Mouse (Mus musculus) urinary bladder, adult 2 months (tissue): ENCODE data around the gene Zcchc7. TPM values are rescaled to one million over a fixed set of nuclear protein-coding genes. Genes with fewer than 3 reads are reported as not detected.
"Not testable (repeated sequence)": the region's sequence is repeated elsewhere in the genome, so short reads cannot be mapped to it uniquely, and the experiment has no call there.

Experiments
- DNase-seq: peaks from one replicate; pipeline ENCODE4 v3.0.0; 2022; ENCODE audit warnings: low spot score
- polyA plus RNA-seq: library from polyadenylated mRNA; depleted of rRNA; stranded (reverse); fragments of >200 nt; gene quantifications from 2 replicates; pipeline ENCODE4 v1.2.3, GENCODE M21; 2012

Gene Zcchc7
- polyA plus RNA-seq, 1 experiment: 49.8 TPM

- DNase-seq: no peak
These were observed 155.2 kb downstream of the Zcchc7 start for GRCm38 (mm10) chr4:44910857-44911256.

- no peak for DNase-seq
These were observed 161.7 kb downstream of the Zcchc7 start for GRCm38 (mm10) chr4:44917312-44917848.

- no peak for DNase-seq
These were observed 162.2 kb downstream of the Zcchc7 start for GRCm38 (mm10) chr4:44917907-44918306.

GRCm38 (mm10) chr4:44920831-44921230, 165.2 kb downstream of the Zcchc7 start:
- no peak for DNase-seq

GRCm38 (mm10) chr4:44922466-44923128, 166.9 kb downstream of the Zcchc7 start:
- DNase-seq: no peak

GRCm38 (mm10) chr4:44923129-44923481, 167.4 kb downstream of the Zcchc7 start:
- no peak for DNase-seq

- DNase-seq: no peak
These were observed 172.3 kb downstream of the Zcchc7 start for GRCm38 (mm10) chr4:44927934-44928333.

GRCm38 (mm10) chr4:44928790-44929189, 173.1 kb downstream of the Zcchc7 start:
- DNase-seq: no peak

GRCm38 (mm10) chr4:44930406-44930805, 174.7 kb downstream of the Zcchc7 start:
- DNase-seq: no peak

- no peak for DNase-seq
These were observed 176.1 kb downstream of the Zcchc7 start for GRCm38 (mm10) chr4:44931732-44932131.

- DNase-seq: no peak
These were observed 183.0 kb downstream of the Zcchc7 start for GRCm38 (mm10) chr4:44938359-44939340.

GRCm38 (mm10) chr4:44939576-44940249, 184.0 kb downstream of the Zcchc7 start:
- DNase-seq: no peak

GRCm38 (mm10) chr4:44940286-44940685, 184.6 kb downstream of the Zcchc7 start:
- no peak for DNase-seq

GRCm38 (mm10) chr4:44942237-44942636, 186.6 kb downstream of the Zcchc7 start:
- no peak for DNase-seq

GRCm38 (mm10) chr4:44943480-44943879, 187.8 kb downstream of the Zcchc7 start:
- no peak for DNase-seq

GRCm38 (mm10) chr4:44944426-44945075, 188.9 kb downstream of the Zcchc7 start:
- DNase-seq: no peak

GRCm38 (mm10) chr4:44946126-44946525, 190.4 kb downstream of the Zcchc7 start:
- DNase-seq: not testable (repeated sequence)

GRCm38 (mm10) chr4:44947464-44947863, 191.8 kb downstream of the Zcchc7 start:
- DNase-seq: no peak

- DNase-seq: no peak
These were observed 192.6 kb downstream of the Zcchc7 start for GRCm38 (mm10) chr4:44948314-44948713.

GRCm38 (mm10) chr4:44953041-44953440, 197.4 kb downstream of the Zcchc7 start:
- no peak for DNase-seq

GRCm38 (mm10) chr4:44958776-44959175, 203.1 kb downstream of the Zcchc7 start:
- DNase-seq: no peak

GRCm38 (mm10) chr4:44959220-44959619, 203.5 kb downstream of the Zcchc7 start:
- no peak for DNase-seq
